Comparison of ENCODE assay signal across 16 mouse cellular contexts in genomic region chr11:36250111-36250510, GRCm38 (mm10).
"Had no signal": no experiment of that assay in that cellular context is flagged by ENCODE, and none has a peak within 500 bp of the region (broad histone marks: within the 10 kb centered on the region; RNA-seq: fewer than 3 reads in every experiment).

No protein-coding gene starts in this region.

- DNase-seq: right cerebral cortex, adult 18-20 months; right cerebral cortex, postnatal 14 days; right cerebral cortex, postnatal 25 days; right cerebral cortex, postnatal 4 days; spleen, adult 18-20 months; thymus, adult 18-20 months; thymus, adult 2 months; thymus, postnatal 14 days; thymus, postnatal 25 days; thymus, postnatal 36 days; thymus, postnatal 4 days had no signal

- H3K4me3 ChIP-seq: neural tube, embryonic 12.5 days; neural tube, embryonic 13.5 days; neural tube, embryonic 15.5 days; stomach, embryonic 15.5 days had no signal

- H3K36me3 ChIP-seq: neural tube, embryonic 12.5 days; neural tube, embryonic 15.5 days; stomach, embryonic 15.5 days had no signal

- H3K27ac ChIP-seq: neural tube, embryonic 12.5 days; neural tube, embryonic 13.5 days; neural tube, embryonic 15.5 days; stomach, embryonic 15.5 days; stomach, postnatal 0 days had no signal

- H3K27me3 ChIP-seq: neural tube, embryonic 12.5 days; neural tube, embryonic 13.5 days; neural tube, embryonic 15.5 days; stomach, embryonic 15.5 days had no signal

- H3K9ac ChIP-seq: neural tube, embryonic 12.5 days; neural tube, embryonic 13.5 days; neural tube, embryonic 15.5 days; stomach, embryonic 15.5 days had no signal

- H3K4me1 ChIP-seq: neural tube, embryonic 12.5 days; stomach, embryonic 15.5 days had no signal
